In the genomic region with DNA sequence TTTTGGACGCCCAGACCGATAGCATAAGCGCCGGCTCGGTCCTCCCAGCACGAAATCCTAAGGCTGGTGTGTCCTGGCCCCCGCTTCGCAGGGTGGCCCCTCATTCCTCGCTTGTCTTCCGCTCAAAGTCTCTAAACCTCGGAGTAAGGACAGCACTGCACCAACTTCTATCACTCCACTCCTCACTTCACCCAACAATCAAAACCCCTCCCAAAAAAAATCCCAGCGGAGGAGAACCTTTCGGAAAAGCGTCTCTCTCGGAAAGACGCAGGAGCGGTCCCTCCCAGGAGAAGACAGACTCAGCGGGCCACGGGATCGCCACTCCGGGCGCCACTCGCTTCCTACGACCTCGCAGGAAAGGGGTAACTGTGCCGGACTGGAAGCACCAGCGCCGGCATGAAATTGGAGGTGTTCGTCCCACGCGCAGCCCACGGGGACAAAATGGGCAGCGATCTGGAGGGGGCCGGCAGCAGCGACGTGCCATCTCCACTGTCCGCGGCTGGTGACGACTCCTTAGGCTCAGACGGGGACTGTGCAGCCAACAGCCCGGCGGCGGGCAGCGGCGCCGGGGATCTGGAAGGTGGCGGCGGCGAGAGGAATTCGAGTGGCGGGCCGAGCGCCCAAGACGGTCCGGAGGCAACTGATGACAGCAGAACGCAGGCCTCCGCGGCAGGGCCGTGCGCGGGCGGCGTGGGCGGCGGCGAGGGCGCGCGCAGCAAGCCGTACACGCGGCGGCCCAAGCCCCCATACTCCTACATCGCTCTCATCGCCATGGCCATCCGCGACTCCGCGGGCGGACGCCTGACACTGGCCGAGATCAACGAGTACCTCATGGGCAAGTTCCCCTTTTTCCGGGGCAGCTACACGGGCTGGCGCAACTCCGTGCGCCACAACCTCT, we compare ENCODE assay signal across 8 mouse cellular contexts. TPM values are rescaled to one million over a fixed set of nuclear protein-coding genes. Genes with fewer than 3 reads are reported as not detected.
DNase-seq lines count a peak whose midpoint lies in the region; ATAC-seq lines count a peak whose summit lies in the region.

A gene (minus strand): TSS at position 813 of the 898 bp plus-strand sequence.

- intact Hi-C loops in heart, postnatal 10 days (cut with DNase I) = loop anchor here (5.0 to 10.0 kb wide), 2 partner anchors 476 to 574 kb away; no protein-coding TSS in a partner anchor

- no peak for ATAC-seq in CD4-positive, CD25-positive, alpha-beta regulatory T cell, adult 4 months

- peak; percentile 14 for DNase-seq in CD4-positive, CD25-positive, alpha-beta regulatory T cell, adult 2 months (ENCODE audit: low read depth, low spot score)
- DNase-seq in urinary bladder, adult 2 months (ENCODE audit: low spot score) = peak; percentile 65
- no peak for DNase-seq in urinary bladder, postnatal 4 days (ENCODE audit: low spot score in 2 of 2)
- DNase-seq in heart, postnatal 10 days = peak; percentile 23 to 29
- DNase-seq in kidney, postnatal 36 days = peak; percentile 11 to 57
- DNase-seq in lung, postnatal 10 days = peak; percentile 51
- peak; percentile 44 for DNase-seq in retina, embryonic 14.5 days (ENCODE audit: low spot score)

RNA-seq across cellular contexts. Expression of the gene that starts here (rescaled TPM):
- polyA plus RNA-seq in CD4-positive, CD25-positive, alpha-beta regulatory T cell, adult 4 months (2017; shearing (Covaris generic)) = not detected
- polyA plus RNA-seq in urinary bladder, adult 2 months (2012; rRNA removed) = 0.96 and 1.1 TPM in 2 replicates
- total RNA-seq in heart, postnatal 10 days (2021) = under 1 TPM in 1 of 2 experiments, not detected in 1; 0.07 TPM

Comparison
In these comparisons a context has a peak if more than half of its experiments do, and no peak if none do; other contexts are left out.
1. DNase-seq: peak in CD4-positive, CD25-positive, alpha-beta regulatory T cell, adult 2 months (single experiment), urinary bladder, adult 2 months (single experiment), kidney, postnatal 36 days (2 of 2), lung, postnatal 10 days (single experiment) and retina, embryonic 14.5 days (single experiment); none in urinary bladder, postnatal 4 days (0 of 2).
2. Peak in DNase-seq in heart, postnatal 10 days; RNA of the gene not detected or under 1 TPM.